Mouse (Mus musculus) right cerebral cortex, postnatal 14 days (tissue): ENCODE data around the gene Rpp14.

Experiments
- DNase-seq: peaks from one replicate; pipeline ENCODE4 v3.0.0; 2022

Gene Rpp14

DNA sequence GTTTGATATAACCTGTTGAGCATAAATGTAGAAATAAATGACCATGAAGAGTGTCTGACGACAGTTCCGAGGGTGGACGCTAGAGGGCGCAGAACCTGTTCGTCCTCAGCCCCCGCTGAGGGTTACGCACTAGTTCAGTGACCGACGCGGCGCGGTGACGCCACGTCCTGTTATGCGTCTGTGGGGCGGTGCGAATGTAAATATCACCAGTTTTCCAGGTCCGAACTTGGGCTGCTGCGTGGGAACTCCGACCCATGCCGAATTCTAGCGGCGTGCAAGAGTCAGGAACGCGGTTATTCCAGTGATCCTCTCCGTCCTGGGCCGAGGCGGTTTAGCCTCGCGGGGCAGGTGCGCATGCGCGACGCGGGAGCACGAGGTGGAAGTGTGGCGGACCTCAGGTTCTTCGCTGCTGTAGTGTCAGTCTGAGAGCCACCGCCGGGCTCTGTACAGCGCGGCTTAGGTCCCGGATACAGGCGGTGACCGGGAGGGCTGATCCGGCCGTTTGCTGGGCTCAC is at the start of gene Rpp14:
Gene Rpp14, plus strand, starts transcription at position 203 of the 515 bp plus-strand sequence.
- DNase-seq: peak; percentile 98

DNA sequence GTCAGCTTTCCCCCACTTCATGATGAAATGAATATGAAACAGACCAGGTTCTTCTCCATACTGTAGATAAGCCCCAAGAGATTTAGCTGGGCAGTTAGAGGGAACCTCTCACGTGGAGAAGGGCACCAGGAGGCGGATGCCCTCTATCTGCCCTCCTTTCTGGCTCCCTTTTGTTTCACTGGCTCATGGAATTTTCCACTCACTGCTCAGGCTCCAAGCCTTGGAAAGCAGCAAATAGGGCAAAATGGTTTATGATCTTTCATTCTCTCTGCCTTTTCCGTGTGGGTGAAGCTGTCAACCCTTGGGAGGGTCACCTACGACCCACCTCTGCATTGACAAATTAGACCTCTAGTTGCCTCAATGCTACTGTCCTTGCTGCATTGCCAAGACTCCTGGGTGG is 49.6 kb upstream of the Rpp14 start:
- DNase-seq: no peak

DNA sequence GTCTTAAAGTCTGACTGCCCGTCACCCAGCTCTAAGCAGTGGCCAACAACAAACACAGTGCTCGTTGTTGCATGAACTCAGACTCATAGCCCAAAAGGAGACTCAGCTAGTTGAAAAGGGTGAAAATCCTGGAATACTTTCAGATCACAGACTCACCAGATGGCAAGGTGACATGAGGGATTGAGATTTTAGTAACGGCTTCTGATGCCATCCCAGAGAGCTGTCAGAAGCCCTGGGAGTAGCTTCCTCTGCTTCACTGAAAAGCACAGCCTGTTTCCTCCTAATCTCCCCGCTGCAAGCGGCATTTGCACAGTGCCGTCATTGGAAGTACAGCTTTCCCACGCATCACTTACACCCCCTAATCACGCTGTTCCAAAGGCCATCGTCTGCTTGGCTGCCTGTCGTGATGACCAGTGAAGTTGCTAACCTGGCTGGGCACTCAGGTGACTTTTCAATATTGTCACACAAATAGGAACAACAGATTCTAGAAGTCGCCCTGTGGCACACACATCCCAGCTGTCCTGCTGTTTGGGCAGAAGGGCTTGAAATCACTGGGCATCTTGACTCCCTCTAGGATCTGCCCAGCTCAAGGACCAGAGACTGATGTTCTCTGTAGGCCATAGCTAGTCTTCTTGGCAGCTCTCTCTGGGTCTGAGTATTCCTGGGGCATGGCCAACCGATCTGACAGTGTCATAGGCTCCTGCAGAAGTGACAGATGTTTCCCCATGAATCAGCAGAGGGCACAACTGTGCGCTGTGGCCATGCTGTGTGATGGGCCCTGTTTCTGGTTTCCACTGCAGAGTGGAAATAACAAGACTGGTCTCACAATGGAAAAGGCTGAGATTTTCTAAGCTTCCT is 47.9 kb upstream of the Rpp14 start:
- DNase-seq: peak; percentile 18

DNA sequence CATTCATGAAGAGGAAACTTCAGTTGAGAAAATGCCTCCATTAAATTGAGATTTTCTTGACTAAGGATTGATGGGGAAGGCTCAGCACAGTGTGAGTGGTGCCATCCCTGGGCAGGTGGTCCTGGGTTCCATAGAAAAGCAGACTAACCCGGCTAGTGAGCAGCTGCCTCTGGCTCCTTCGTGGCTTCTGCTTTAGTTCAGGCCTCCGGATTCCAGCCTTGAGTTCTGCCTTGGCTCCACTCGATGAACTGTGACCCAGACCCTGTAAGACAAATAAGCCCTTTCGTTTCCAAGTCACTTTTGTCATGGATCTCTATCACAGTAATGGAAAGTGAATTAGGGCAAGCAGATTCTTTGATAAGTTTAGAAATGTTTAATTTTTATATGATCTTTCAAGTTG is 45.6 kb upstream of the Rpp14 start:
- DNase-seq: no peak

DNA sequence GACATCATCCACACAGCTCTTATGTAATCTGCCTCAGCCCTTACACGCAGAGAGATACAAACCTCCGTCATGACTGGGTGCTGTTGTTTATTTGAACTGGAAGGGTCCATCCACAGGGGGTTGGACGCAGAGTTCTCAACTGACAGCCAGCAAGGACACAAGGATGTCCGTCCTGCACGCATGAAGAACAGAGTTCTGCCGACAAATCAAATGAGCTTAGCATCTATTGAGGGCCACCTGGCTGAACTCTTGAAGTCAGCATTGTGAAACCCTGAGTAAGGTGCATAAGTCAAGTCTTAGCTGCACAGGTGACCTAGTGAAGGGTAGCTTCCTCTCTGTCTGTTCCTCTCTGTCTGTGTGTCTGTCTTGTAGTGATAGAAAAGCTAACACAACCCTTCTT is 44.2 kb upstream of the Rpp14 start:
- DNase-seq: no peak

DNA sequence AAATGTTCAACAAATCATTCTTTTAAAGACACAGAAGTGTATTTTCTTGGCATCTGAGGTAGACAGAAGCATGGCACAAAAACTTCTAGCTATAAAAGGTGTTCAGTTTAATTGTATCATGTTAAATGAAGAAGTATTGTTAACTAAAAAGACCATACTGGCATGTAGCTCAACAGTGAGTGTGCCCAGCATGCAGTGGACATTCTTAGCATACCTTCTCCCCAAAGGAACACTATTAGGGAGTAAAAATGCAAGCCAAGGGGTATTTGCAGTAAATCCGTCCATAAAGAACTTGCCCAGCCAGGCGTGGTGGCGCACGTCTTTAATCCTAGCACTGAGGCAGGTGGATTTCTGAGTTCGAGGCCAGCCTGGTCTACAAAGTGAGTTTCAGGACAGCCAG is 43.8 kb upstream of the Rpp14 start:
- DNase-seq: no peak

DNA sequence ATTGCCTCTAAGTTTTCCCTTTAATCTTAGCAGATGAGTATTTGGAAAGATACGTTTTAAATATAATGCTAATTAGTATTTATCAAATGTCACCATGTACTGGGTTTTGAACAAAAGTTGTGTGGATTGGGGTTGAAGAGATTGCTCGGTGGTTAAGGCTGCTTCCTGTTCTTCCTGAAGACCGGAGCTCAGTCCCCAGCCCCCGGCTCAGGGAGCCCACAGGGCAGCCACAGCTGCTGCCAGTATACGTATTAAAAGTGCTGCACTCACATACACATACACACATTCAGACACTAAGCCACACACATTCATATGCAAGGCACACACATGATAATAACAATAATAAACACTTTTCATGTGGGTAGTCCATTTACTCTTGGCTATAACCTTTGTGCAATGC is 42.0 kb upstream of the Rpp14 start:
- no peak for DNase-seq

DNA sequence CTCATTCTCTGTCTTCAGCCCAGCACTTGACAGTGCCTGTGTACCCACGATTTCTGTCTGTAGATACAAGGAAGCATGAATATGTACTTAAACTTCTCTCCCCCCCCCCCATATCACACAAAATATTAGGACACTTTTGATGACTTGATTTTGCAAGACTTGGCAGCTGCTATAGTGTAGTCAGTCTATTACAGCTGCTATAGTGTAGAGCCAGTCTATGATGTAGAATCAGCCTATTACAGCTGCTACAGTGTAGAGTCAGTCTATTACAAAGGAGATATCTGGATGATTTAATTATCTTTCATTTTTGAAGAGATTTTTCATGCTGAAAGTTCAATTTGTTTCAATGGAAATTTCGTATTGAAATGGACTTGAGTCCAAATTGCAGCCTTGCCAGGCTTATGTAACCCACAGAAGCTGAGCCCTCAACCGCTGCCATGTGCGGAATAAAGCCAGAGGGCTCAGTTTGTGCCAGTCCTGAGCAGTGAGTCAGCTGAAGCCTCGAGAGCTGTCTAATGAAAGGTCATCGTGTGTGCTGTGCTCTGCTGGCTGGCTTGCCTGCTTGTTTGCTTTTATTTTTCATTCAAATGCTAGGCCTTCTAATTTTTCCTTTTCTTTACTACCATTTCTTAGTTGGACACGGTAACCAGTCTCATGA is 41.2 kb upstream of the Rpp14 start:
- DNase-seq: peak; percentile 25

DNA sequence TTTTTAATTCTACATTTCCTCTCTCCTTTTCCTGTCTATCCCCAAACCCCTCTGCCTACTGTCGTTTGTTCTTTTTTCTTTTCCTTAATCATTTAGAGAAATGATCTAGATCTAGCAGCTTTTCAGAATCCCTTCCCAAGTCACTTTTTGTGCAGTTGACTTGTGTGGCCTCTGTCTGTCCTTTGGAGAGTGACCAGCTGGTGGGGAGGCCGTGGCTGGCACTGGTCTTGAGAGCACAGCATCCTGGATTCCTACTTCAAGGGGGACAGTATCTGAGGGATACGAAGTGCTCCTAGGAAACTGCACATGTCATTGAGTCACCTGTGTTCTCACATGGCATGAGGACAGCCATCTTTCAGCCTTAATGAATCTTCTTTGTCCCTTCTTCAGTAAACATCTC is 40.0 kb upstream of the Rpp14 start:
- DNase-seq: no peak

DNA sequence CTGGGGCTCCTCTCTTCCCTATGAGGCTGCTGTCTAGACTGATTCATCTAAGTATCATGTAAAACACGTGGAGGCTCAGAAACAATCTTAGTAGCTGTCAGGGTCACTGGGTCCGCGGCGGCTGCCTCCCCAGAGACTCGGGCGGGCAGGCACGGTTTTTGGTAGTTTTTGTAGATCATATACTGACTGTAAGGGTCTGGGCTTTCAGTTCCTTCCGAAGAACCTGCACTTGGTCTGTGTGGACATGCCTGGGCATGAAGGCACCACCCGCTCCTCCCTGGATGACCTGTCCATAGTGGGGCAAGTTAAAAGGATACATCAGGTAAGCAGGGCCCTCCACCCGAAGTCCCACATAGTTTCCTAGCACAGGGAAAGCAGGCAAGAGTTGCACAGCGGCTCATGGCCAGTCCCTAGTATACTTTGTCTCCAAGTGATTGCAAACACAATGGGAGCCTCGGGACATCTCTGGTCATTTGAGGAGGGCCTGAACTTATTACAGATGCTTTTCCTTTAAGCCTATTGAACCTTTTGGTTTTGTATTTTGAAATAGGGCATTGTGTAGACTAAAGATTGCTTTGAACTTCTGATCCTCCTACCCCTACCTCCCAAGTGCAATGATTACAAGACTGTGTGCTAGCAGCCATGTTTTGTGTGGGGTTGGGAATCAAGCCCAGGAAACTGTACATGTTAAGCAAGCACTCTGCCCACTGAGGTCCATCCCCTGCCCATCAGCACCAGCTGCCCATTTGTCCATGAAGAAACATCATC is 39.1 kb upstream of the Rpp14 start:
- no peak for DNase-seq

DNA sequence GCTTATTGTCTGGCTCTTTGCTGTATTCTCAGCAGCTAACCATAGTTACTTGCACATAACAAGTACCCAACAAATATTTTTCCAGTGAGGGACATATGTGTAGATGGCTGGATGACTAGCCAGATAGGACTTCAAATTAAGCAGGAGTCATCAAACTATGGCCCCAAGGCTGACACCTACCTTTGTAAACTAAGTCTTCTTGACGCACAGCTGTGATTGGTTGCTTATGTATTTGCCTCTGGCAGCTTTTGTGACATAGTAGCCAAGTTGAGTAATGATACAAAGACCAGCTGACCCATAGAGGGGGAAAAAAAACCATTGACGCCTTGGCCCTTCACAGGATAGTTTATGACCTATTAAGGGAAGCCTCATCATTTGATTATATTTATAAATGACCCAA is 38.0 kb upstream of the Rpp14 start:
- no peak for DNase-seq

DNA sequence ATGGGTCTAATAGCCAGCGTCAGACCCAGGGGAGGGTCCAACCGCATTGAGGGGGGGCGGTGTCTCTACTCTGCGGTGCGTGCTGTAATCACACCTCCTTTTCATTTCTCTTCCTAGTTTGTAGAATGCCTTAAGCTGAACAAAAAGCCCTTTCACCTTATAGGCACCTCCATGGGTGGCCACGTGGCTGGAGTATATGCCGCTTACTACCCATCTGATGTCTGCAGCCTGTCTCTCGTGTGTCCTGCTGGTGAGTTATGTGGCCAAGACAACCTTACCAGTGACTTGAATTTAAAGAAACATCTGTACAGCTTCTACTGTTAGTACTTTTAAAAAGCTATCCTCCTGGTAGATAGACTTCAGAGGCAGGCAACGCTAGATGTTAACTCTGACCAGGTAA is 37.6 kb upstream of the Rpp14 start:
- no peak for DNase-seq

DNA sequence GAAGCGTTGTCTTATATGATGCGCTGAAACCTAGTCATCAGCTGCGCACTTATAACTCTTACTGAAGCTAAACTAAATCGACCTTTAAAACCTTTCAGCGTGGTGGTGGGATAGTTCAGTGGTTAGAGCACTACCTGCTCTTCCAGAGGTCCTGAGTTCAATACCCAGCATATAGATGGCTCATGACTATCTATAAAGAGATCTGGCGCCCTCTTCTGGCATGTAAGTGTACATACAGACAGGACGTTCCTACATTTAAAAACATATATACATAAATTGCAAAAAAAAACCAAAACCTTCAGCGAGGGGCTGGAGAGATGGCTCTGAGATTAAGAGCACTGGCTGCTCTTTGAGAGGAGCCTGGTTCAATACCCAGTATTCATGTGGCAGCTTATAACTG is 35.8 kb upstream of the Rpp14 start:
- peak; percentile 47 for DNase-seq

DNA sequence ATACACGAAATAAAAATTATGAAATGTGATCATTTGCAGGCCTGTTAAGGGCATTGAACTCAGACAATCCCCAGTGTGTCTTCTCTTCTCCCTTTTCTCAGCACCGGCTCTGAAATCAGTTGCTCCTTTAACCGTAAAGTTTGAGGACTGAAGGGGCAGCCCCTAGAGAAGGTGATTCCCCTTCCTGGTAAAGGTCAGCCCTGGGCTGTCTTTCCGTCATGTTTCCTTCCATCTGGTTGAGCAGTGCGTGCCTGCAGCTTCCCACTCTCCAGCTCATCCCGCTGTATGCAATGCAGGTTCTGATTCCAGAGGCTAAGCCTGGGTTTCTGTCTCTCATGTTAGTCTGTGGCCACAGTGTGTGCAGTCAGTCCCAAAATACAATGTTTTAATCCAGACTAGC is 35.4 kb upstream of the Rpp14 start:
- DNase-seq: no peak

DNA sequence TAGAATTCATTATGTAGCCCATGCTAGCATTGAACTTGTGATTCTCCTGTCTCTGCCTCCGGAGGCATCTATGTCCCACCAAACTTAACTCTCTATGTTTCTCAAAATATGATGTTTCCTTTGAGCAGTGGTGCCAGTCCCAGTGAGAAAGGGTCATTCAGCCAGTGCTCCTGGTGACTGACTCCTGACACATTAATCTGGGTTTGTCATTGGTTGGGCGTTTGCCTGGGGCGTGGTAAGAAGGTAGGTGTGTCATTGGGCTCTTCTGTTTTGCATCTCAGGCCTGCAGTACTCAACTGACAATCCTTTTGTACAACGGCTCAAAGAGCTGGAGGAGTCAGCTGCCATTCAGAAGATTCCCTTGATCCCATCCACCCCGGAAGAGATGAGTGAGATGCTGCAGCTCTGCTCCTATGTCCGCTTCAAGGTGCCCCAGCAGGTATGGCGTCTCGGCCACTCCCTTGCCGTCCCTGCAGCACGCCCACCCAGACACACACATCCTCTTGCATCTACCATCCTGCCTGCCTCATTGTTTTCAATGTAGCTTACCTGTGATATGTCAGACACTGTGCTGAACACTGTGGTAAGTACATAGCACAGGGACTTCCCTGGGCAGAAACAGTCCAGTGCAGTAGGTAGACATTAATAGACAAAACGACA is 34.9 kb upstream of the Rpp14 start:
- DNase-seq: no peak

DNA sequence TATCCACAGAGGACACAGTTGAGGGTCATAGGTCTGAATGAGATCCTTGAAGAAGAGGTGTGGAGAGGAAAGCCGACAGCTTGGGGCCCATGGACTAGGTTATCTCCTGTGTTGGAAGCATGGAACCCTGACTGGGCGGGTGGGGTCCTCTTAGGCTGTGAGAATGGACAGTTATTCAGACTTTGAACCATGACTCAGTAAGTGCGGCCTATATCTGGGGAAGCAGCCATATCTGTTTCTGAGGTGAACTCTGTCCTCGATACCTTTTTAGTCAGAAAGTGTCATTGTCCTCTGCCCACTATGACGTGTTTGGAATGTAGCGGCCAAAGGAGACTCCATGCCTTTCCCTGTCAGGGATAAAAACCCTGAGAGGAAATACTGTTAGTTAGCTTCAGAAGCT is 33.3 kb upstream of the Rpp14 start:
- DNase-seq: no peak

DNA sequence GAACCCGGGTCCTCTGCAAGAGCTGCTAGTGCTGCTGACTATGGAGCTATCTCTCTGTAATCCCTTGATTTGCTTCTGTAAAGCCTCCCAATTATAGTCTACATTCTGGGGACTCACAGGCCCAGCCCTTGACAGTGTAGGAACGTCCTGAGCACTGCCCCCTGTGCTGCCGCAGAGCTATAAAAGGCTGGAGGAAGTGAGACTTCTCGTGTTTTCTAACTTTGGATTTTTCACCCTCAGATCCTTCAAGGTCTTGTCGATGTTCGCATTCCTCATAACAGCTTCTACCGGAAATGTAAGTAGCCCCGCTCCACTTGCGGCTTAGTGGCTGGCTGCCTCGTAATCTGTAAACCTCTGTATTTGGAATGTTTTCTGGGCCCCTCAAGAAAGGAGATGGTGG is 30.8 kb upstream of the Rpp14 start:
- DNase-seq: no peak

DNA sequence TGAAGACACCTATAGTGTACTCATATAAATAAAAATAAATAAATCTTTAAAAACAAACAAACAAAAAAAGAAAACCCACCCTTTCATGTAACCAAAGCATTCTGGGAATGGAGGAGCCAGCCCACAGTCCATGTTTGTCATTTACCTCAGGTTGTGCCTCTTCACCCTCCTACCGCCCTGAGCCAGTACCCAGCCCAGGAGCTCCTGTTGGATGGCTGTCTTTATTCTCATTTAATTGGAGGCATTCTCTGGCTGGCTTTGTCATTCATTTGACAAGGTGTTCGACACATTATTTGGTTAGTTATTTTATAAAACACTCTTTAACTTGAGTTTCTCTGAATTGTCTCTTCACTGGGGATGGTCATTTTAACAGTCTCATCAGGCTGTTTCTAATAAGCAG is 28.3 kb upstream of the Rpp14 start:
- DNase-seq: no peak

DNA sequence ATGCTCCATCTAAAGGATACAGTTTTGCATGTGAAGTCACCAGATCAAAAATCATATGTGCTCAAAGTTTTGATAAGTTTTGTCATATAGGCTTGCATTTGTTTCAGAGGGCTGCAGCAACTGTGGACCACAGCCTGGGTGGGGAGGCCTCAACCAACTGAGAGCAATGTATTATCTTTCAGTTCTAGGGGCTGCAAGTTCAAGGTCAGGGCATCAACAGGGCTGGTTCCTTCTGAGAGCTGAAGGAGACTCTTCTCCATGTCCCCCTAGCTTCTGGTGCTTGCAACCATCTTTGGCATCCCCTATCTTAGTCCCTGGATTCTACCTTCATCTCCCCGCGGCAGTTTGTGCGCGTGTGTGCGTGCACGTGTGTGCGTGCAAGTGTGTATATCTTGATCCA is 27.5 kb upstream of the Rpp14 start:
- no peak for DNase-seq

DNA sequence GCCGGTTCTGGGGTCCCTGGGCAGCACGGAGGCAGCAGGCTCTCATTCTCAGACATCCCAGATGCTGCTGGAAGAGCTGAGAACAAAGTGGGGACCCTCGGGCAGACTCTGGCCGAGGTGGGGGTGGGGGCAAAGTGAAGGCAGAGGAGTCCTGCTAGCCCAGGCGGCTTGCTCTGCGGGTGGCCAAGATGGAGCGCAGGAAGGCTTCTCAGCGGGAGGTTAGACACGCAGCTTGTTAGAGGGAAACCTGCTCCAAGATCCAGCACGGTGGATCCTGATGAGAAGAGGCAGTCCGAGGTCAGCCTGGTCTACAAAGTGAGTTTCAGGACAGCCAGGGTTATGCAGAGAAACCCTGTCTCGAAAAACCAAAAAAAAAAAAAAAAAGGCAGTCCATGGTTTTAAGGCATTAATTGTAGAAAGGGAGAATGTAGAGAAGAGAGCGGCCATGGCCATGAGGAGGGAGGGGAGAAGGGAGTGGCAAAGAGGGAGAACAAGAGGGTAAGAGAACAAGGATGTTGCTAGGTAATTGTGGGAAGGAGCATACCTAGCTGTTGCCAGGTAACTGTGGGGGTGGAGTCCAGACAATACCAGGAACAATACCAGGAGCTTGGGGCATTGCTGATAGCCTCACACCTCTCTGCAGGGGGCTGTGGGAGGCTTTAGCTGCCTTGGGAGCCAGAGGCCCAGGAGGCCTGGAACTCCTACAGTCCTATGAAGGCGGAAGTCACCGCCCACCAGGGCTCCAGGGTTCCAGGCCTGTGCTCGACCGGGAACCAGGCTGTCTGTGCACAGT is 25.7 kb upstream of the Rpp14 start:
- no peak for DNase-seq

DNA sequence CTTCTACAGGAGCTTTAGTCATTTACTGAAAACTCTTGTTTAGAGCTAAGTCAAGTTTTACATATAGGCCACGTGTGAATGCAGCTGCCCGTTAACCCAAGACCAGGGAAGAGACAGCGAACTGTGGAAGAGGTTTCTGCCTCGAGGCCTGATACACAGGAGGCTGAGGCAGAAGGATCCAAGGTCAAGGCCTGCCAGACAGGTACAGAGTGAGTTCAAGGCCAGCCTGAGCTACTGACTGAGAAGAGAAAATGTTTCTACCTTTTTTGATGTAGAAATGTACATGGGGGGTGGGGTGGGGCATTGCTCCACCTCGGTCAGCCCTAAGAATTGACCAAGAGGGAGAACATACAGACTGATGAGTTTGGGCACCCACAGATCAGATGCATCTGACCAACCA is 24.1 kb upstream of the Rpp14 start:
- no peak for DNase-seq

DNA sequence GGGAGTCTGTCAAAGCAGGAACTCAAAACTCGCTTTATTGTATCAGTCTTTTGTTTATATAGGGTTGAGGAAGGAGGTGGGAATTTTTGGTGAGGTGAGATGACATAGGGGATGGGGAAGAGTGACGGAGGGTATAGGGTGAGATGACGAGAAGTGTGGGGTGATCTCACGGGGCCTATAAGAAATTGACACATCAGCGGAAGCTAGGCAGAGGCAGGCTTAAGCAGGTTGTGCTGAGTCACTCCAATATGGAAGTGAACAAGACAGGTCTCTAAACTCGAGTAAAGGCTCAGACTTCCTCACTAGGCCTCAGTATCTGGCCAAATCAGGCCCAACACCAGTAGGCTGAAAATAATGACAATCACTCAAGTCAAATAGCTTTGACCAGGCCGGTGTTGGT is 20.2 kb upstream of the Rpp14 start:
- DNase-seq: no peak
